Mouse (Mus musculus): ENCODE data around the gene Gm10772. TPM values are rescaled to one million over a fixed set of nuclear protein-coding genes. Genes with fewer than 3 reads are reported as not detected.
"Not testable (repeated sequence)": the region's sequence is repeated elsewhere in the genome, so short reads cannot be mapped to it uniquely, and the experiment has no call there.

Gm10772 gene
- not detected for total RNA-seq (2021)
- long read RNA-seq, experiment 1 = 0 reads
- long read RNA-seq, experiment 2 = 0 reads

DNA sequence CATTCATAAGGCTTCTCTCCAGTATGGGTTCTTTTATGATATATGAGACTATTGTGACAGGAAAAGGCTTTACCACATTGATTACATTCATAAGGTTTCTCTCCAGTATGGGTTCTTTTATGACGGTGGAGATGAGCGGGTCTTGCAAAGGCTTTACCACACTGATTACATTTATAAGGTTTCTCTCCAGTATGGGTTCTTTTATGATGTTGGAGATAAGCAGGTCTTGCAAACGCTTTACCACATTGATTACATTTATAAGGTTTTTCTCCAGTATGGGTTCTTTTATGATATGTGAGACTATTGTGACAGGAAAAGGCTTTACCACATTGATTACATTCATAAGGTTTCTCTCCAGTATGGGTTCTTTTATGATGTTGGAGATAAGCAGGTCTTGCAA, at the start of gene Gm10772:
TSS of gene Gm10772 (minus strand) at position 101 of the 400 bp plus-strand sequence.
- DNase-seq (ENCODE audit: low spot score in 2 of 2) = not testable (repeated sequence)

DNA sequence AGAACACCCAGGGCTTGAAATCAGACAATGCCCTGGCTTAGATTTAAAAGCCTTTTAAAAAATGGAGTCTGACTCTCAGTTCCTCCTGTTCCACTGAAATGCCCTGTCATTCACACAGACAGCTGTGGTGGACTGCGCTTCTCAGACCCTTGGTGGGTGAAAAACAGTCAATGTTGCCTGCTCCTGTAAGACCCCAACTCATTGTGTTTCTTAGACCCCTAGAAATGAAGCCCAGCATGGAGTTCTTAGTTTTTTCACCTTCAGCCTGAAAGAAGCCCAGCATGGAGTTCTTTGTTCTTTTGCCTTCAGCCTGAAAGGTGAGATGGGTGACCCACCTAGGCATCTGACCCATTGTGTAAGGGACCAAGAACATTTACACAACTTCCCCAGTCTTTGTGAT, 36.5 kb upstream of the Gm10772 start:
- not testable (repeated sequence) for DNase-seq (ENCODE audit: low spot score in 2 of 2)

DNA sequence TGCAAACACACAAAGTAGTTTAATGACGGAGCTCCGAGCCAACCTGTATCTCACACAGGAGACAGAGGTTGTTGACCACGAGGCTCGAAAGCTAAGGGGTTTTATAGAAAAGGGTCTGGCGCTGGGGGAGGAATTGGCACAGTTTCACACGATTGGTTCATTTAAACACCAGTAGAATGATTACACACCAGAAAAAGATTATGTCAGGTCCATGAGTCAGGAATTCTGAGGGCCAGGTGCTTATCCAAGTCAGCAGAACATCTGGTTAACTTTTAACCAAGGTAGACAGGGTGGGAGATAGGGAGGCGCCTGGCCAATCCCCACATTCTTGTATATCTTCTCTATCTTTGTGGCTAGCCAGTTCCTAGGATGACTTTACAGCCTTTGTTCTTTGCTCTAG, 35.8 kb upstream of the Gm10772 start:
- DNase-seq (ENCODE audit: low spot score in 2 of 2) = not testable (repeated sequence)

DNA sequence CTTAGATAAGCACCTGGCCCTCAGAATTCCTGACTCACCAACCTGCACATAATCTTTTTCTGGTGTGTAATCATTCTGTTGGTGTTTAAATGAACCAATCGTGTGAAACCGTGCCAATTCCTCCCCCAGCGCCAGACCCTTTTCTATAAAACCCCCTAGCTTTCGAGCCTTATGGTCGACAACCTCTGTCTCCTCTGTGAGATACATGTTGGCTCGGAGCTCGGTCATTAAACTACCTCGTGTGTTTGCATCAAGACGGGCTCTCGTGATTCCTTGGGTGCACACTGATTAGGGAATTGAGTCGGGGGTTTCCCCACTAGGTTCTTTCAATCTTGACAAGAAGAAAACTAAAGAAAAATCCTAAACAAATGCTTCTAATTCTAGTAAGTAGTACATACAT, 13.0 kb downstream of the Gm10772 start:
- no peak for DNase-seq (ENCODE audit: low spot score in 2 of 2)

DNA sequence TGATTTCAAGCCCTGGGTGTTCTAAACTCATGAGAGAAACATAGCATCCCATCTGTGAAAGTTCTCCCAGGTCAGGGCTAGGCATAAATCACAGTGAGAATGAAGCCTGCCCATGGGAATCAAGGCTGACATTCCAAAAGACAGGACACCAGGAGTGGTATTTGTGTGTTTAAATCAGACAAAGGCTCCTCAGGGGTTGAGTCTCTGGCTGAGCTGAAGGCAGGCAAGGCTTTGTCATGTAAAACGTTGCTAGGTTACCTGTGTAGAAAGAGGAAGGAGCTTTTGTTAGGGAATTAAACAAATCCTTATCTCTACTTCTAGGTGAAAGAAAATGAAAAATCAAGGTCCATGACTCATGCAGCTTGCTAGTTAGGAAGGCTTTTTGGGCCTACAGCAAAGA, 13.6 kb downstream of the Gm10772 start:
- DNase-seq (ENCODE audit: low spot score in 2 of 2) = not testable (repeated sequence)

DNA sequence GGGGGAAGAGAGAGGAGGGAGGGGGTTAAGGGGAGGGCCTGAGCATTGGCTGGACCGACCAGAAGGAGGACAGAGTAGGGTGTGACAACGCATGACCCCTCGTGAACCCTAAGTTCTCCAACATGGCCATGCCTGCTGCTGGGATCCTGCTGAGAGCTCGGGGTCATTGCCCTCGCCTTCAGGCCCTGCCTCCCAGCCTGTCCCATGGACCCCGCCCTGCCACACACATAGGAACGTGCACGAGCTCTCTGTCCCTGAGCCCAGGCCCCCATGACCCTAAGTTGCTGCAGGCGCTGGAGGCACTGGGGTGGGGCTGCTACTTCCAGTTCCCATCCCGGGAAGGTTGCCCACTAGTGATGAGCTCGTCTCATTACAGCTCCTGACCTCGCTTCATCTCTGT, 48.2 kb downstream of the Gm10772 start:
- not testable (repeated sequence) for DNase-seq (ENCODE audit: low spot score in 2 of 2)

Other genes starting within 250 kb of the Gm10772 start
- gene Gm10324, start 108.0 kb downstream of the Gm10772 start, total RNA-seq (2021) = not detected
- gene 2410141K09Rik, start 213.5 kb upstream of the Gm10772 start, total RNA-seq (2021) = not detected